Mouse (Mus musculus) G1E (cell line): Measurements from ENCODE around the gene Ckap4.

ENCODE experiments used
- CTCF ChIP-seq: IDR thresholded peaks from 2 replicates; pipeline ENCODE4 v1.5.1; 2012; ENCODE audit warnings: low read depth, low read length, inconsistent platforms, mixed read lengths
- GATA1 ChIP-seq: IDR thresholded peaks from 2 replicates; pipeline ENCODE4 v1.6.1; 2012; ENCODE audit warnings: borderline replicate concordance, low read length, inconsistent platforms, mixed read lengths
- POLR2AphosphoS5 ChIP-seq: IDR thresholded peaks from 2 replicates; pipeline ENCODE4 v1.6.1; 2012; ENCODE audit warnings: low read depth, low read length, inconsistent platforms; ENCODE audit not compliant: insufficient replicate concordance
- TAL1 ChIP-seq: conservative IDR thresholded peaks from 2 replicates; pipeline ENCODE4 v1.6.1; 2012; ENCODE audit warnings: low read depth, low read length, inconsistent platforms, mixed read lengths

- TF ChIP-seq CTCF, result no peak
- no peak for TF ChIP-seq GATA1
- TF ChIP-seq POLR2AphosphoS5, result no peak
- TF ChIP-seq TAL1, result peak; percentile 82
Measured at GRCm38 (mm10) chr10:84579527-84579926, 45.7 kb upstream of the Ckap4 start.
